23 mouse cellular contexts compared by ENCODE assay signal in genomic region chr2:115318551-115318950, GRCm38 (mm10).
A peak's percentile ranks its signal among the peaks of the same experiment; 100 is the strongest.
DNase-seq lines count a peak whose midpoint lies in the region; ATAC-seq and TF ChIP-seq lines count a peak whose summit lies in the region.
"Had no signal": no experiment of that assay in that cellular context is flagged by ENCODE, and none has a peak within 500 bp of the region (broad histone marks: within the 10 kb centered on the region; RNA-seq: fewer than 3 reads in every experiment).

No protein-coding gene starts in this region.

- H3K27ac ChIP-seq in kidney, postnatal 0 days = no peak overlapping the region
- no peak overlapping the region for H3K27ac ChIP-seq in lung, embryonic 14.5 days (ENCODE audit: low read depth)
- no peak overlapping the region for H3K27ac ChIP-seq in midbrain, embryonic 11.5 days (ENCODE audit: low read depth, low read length)
- H3K27ac ChIP-seq in midbrain, postnatal 0 days (ENCODE audit: low read depth, low read length) = no peak overlapping the region
- H3K27ac ChIP-seq: embryonic facial prominence, embryonic 12.5 days; embryonic facial prominence, embryonic 15.5 days; forebrain, embryonic 10.5 days; forebrain, embryonic 12.5 days had no signal

- no peak for ATAC-seq in kidney, postnatal 0 days (replicated peaks; ENCODE audit: low FRiP score, low read depth)
- no peak for ATAC-seq in lung, embryonic 14.5 days (ENCODE audit: insufficient read depth)
- no peak for ATAC-seq in midbrain, embryonic 11.5 days (ENCODE audit: low FRiP score)
- no peak for ATAC-seq in midbrain, postnatal 0 days (ENCODE audit: low FRiP score)
- ATAC-seq: forebrain, embryonic 14.5 days; forebrain, embryonic 16.5 days had no signal

- H3K9ac ChIP-seq in kidney, postnatal 0 days (ENCODE audit: low read depth, low read length) = no peak overlapping the region
- H3K9ac ChIP-seq in lung, embryonic 14.5 days = no peak overlapping the region
- no peak overlapping the region for H3K9ac ChIP-seq in midbrain, embryonic 11.5 days (ENCODE audit: low read length)
- no peak overlapping the region for H3K9ac ChIP-seq in midbrain, postnatal 0 days (replicated peaks; ENCODE audit: low read length, poor library complexity, severe bottlenecking)
- H3K9ac ChIP-seq: embryonic facial prominence, embryonic 12.5 days; embryonic facial prominence, embryonic 15.5 days; forebrain, embryonic 12.5 days had no signal

- no peaks in the 10 kb centered on the region for H3K4me1 ChIP-seq in kidney, postnatal 0 days (replicated peaks; ENCODE audit: insufficient read depth, low read length)
- H3K4me1 ChIP-seq in lung, embryonic 14.5 days (ENCODE audit: insufficient read depth) = no peaks in the 10 kb centered on the region
- H3K4me1 ChIP-seq in midbrain, embryonic 11.5 days (ENCODE audit: control insufficient read depth, insufficient read depth, low read length) = peaks cover 5% of the 10 kb centered on the region; the same call in 1 of the 2 replicates
- H3K4me1 ChIP-seq in midbrain, postnatal 0 days (ENCODE audit: insufficient read depth, low read length) = no peaks in the 10 kb centered on the region
- H3K4me1 ChIP-seq: embryonic facial prominence, embryonic 12.5 days; embryonic facial prominence, embryonic 15.5 days had no signal

- TF ChIP-seq CTCF in kidney, postnatal 0 days (IDR thresholded peaks at IDR 0.05; ENCODE audit: low read depth) = no peak
- TF ChIP-seq CTCF in lung, embryonic 14.5 days (IDR thresholded peaks at IDR 0.05; ENCODE audit: low read depth) = no peak
- no peak for TF ChIP-seq CTCF in midbrain, postnatal 0 days (IDR thresholded peaks at IDR 0.05)

- peak; percentile 71 for DNase-seq in kidney, postnatal 0 days (ENCODE audit: low spot score)
- DNase-seq in kidney, adult 8-10 months = no peak
- DNase-seq in lung, embryonic 14.5 days = peak; percentile 74
- DNase-seq in lung, postnatal 10 days = no peak
- peak; percentile 31 for DNase-seq in midbrain, embryonic 11.5 days (ENCODE audit: low spot score, missing footprints)
- no peak for DNase-seq in midbrain, postnatal 0 days (ENCODE audit: low spot score)
- DNase-seq: adrenal gland, adult 2 months; adrenal gland, postnatal 10 days; adrenal gland, postnatal 25 days; cerebellum, adult 11 months; cerebellum, adult 18-20 months; cerebellum, adult 8-10 months; cerebellum, adult 9-11 months; cerebellum, postnatal 14 days; cerebellum, postnatal 36 days; embryo, embryonic 11 days had no signal

- no peaks in the 10 kb centered on the region for H3K9me3 ChIP-seq in kidney, postnatal 0 days (replicated peaks; ENCODE audit: low read length)
- no peaks in the 10 kb centered on the region for H3K9me3 ChIP-seq in lung, embryonic 14.5 days (ENCODE audit: low read depth, low read length)
- no peaks in the 10 kb centered on the region for H3K9me3 ChIP-seq in midbrain, embryonic 11.5 days (ENCODE audit: control insufficient read depth, low read length)
- H3K9me3 ChIP-seq in midbrain, postnatal 0 days (ENCODE audit: low read length) = no peaks in the 10 kb centered on the region
- H3K9me3 ChIP-seq: embryonic facial prominence, embryonic 12.5 days; embryonic facial prominence, embryonic 15.5 days; forebrain, embryonic 10.5 days; forebrain, embryonic 12.5 days had no signal

- 52% methylated on average over 3 of the region's 3 CpGs for WGBS in kidney, postnatal 0 days
- 43% methylated on average over 3 of the region's 3 CpGs for WGBS in lung, embryonic 14.5 days
- WGBS in midbrain, embryonic 11.5 days = 88% methylated on average over 3 of the region's 3 CpGs
- 73% methylated on average over 3 of the region's 3 CpGs for WGBS in midbrain, postnatal 0 days

- no peaks in the 10 kb centered on the region for H3K36me3 ChIP-seq in kidney, postnatal 0 days (ENCODE audit: insufficient read depth, low read length)
- no peaks in the 10 kb centered on the region for H3K36me3 ChIP-seq in lung, embryonic 14.5 days (ENCODE audit: insufficient read depth)
- H3K36me3 ChIP-seq in midbrain, embryonic 11.5 days (ENCODE audit: control insufficient read depth, insufficient read depth, low read length) = no peaks in the 10 kb centered on the region
- H3K36me3 ChIP-seq in midbrain, postnatal 0 days (ENCODE audit: insufficient read depth, low read length) = no peaks in the 10 kb centered on the region
- H3K36me3 ChIP-seq: embryonic facial prominence, embryonic 12.5 days; embryonic facial prominence, embryonic 15.5 days; forebrain, embryonic 10.5 days; forebrain, embryonic 12.5 days had no signal

- H3K4me2 ChIP-seq in kidney, postnatal 0 days (ENCODE audit: low read length) = no peak overlapping the region
- no peak overlapping the region for H3K4me2 ChIP-seq in lung, embryonic 14.5 days
- H3K4me2 ChIP-seq in midbrain, embryonic 11.5 days = no peak overlapping the region
- H3K4me2 ChIP-seq in midbrain, postnatal 0 days (ENCODE audit: low read depth, low read length, poor library complexity, severe bottlenecking) = no peak overlapping the region
- H3K4me2 ChIP-seq: embryonic facial prominence, embryonic 12.5 days; embryonic facial prominence, embryonic 15.5 days; forebrain, embryonic 12.5 days had no signal

- H3K4me3 ChIP-seq in kidney, postnatal 0 days (replicated peaks; ENCODE audit: low read depth, low read length) = no peak overlapping the region
- H3K4me3 ChIP-seq in lung, embryonic 14.5 days (ENCODE audit: low read depth, low read length) = no peak overlapping the region
- H3K4me3 ChIP-seq in midbrain, embryonic 11.5 days (ENCODE audit: low read depth, low read length) = no peak overlapping the region
- no peak overlapping the region for H3K4me3 ChIP-seq in midbrain, postnatal 0 days (ENCODE audit: low read depth, low read length)
- H3K4me3 ChIP-seq: embryonic facial prominence, embryonic 12.5 days; embryonic facial prominence, embryonic 15.5 days; erythroblast, embryonic 14.5 days; forebrain, embryonic 10.5 days; forebrain, embryonic 12.5 days had no signal

- no peaks in the 10 kb centered on the region for H3K27me3 ChIP-seq in kidney, postnatal 0 days (ENCODE audit: insufficient read depth, low read length)
- no peaks in the 10 kb centered on the region for H3K27me3 ChIP-seq in lung, embryonic 14.5 days (ENCODE audit: insufficient read depth, low read length)
- H3K27me3 ChIP-seq in midbrain, embryonic 11.5 days (ENCODE audit: control insufficient read depth, insufficient read depth, low read length) = peaks cover 2% of the 10 kb centered on the region; the same call in 1 of the 2 replicates
- 0 out of 2 replicates have a peak, but pooled peaks cover 3% of the 10 kb centered on the region for H3K27me3 ChIP-seq in midbrain, postnatal 0 days (ENCODE audit: insufficient read depth, low read length)
- H3K27me3 ChIP-seq: embryonic facial prominence, embryonic 12.5 days; embryonic facial prominence, embryonic 15.5 days had no signal

Comparison
In these comparisons a context has a peak if more than half of its experiments do, and no peak if none do; other contexts are left out.
1. DNase-seq: peak in kidney, postnatal 0 days (single experiment), lung, embryonic 14.5 days (single experiment) and midbrain, embryonic 11.5 days (single experiment); none in kidney, adult 8-10 months (0 of 2), lung, postnatal 10 days (single experiment) and midbrain, postnatal 0 days (single experiment).